In the genomic region with DNA sequence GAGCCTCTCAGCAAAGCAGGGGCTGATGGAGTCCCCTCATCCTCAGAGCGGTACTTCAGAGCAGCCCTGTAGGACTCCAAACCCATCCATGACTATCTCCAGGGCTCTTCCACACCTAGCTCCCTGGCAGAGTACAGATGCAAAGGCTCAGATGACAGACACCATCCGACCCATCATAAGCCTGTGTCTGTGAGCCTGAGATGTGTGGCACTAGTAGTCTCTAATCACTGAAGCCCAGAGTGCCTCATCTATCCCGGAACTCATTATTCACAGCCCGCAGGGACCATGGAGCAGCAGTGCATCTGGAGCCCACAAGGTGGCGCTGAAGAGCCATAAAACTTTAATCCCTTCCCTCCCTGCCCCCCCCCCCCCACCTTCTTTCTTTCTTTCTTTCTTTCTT, we compare ENCODE assay signal across 8 mouse cellular contexts. TPM values are rescaled to one million over a fixed set of nuclear protein-coding genes. Genes with fewer than 3 reads are reported as not detected.
DNase-seq lines count a peak whose midpoint lies in the region; ATAC-seq lines count a peak whose summit lies in the region.

No protein-coding gene starts in this region.

- H3K36me3 ChIP-seq in forebrain, embryonic 16.5 days (ENCODE audit: control insufficient read depth, insufficient read depth): no peaks in the 10 kb centered on the region
- 0 out of 2 replicates have a peak, but pooled peaks cover 6% of the 10 kb centered on the region for H3K36me3 ChIP-seq in hindbrain, embryonic 15.5 days

- WGBS in forebrain, embryonic 16.5 days: 17% methylated on average over 5 of the region's 5 CpGs
- 18% methylated on average over 5 of the region's 5 CpGs for WGBS in hindbrain, embryonic 15.5 days

- no peaks in the 10 kb centered on the region for H3K4me1 ChIP-seq in forebrain, embryonic 16.5 days (replicated peaks; ENCODE audit: control insufficient read depth, insufficient read depth, low read length)
- H3K4me1 ChIP-seq in hindbrain, embryonic 15.5 days (replicated peaks): peaks cover 3% of the 10 kb centered on the region; the same call in 1 of the 2 replicates

- H3K9me3 ChIP-seq in forebrain, embryonic 16.5 days (ENCODE audit: control insufficient read depth, low read length): no peaks in the 10 kb centered on the region
- H3K9me3 ChIP-seq in hindbrain, embryonic 15.5 days: no peaks in the 10 kb centered on the region

- H3K27me3 ChIP-seq in forebrain, embryonic 16.5 days (replicated peaks; ENCODE audit: control insufficient read depth, insufficient read depth, low read length): peaks cover 4% of the 10 kb centered on the region; the same call in 1 of the 2 replicates
- H3K27me3 ChIP-seq in hindbrain, embryonic 15.5 days: no peaks in the 10 kb centered on the region

- peak; percentile 66 for ATAC-seq in forebrain, embryonic 16.5 days
- peak; percentile 45; the same call in 1 of the 2 replicates for ATAC-seq in hindbrain, embryonic 15.5 days (ENCODE audit: low FRiP score, low read depth)
- peak; percentile 91 for ATAC-seq in megakaryocyte progenitor cell, adult 5-6 weeks (replicated peaks; ENCODE audit: poor library complexity)

- no peak overlapping the region for H3K27ac ChIP-seq in forebrain, embryonic 16.5 days (ENCODE audit: low read length)
- H3K27ac ChIP-seq in hindbrain, embryonic 15.5 days (replicated peaks): no peak overlapping the region

- H3K4me3 ChIP-seq in forebrain, embryonic 16.5 days (replicated peaks; ENCODE audit: low read length): no peak overlapping the region
- no peak overlapping the region for H3K4me3 ChIP-seq in hindbrain, embryonic 15.5 days

- no peak overlapping the region for H3K4me2 ChIP-seq in forebrain, embryonic 16.5 days (ENCODE audit: low read length)
- no peak overlapping the region for H3K4me2 ChIP-seq in hindbrain, embryonic 15.5 days

- DNase-seq in MEL-GATA-1-ER (ENCODE audit: extremely low read depth, low read depth): peak; percentile 16
- peak; percentile 72 for DNase-seq in cerebellum, adult 11 months
- peak; percentile 72 to 79 for DNase-seq in layer of hippocampus, postnatal 36 days
- DNase-seq in right cerebral cortex, postnatal 14 days: peak; percentile 74
- DNase-seq in urinary bladder, postnatal 25 days (ENCODE audit: low spot score): peak; percentile 74

- 0 out of 2 replicates have a peak overlapping the region, but pooled peaks have one; percentile 9 for H3K9ac ChIP-seq in forebrain, embryonic 16.5 days (replicated peaks; ENCODE audit: low read depth, low read length)
- H3K9ac ChIP-seq in hindbrain, embryonic 15.5 days: no peak overlapping the region

RNA-seq across cellular contexts. Expression of gene Meis3, which starts 17.4 kb away (rescaled TPM):
- 99.6 and 118 TPM in 2 replicates for polyA plus RNA-seq in forebrain, embryonic 16.5 days (2015; fragmentation: Nextera tagmentation; extraction: Ambion mirVana)
- 120 and 134 TPM in 2 replicates for polyA plus RNA-seq in hindbrain, embryonic 15.5 days (2015; fragmentation: Nextera tagmentation; extraction: Ambion mirVana)
- 10 to 100 TPM; 36.1 to 44.0 TPM for total RNA-seq in layer of hippocampus, postnatal 36 days (2021)
- 0.34 TPM in 1 of 2 replicates, not detected in the other for total RNA-seq in megakaryocyte progenitor cell, adult 5-6 weeks (2015)
- not detected in 2 replicates for total RNA-seq in megakaryocyte progenitor cell, adult 5-6 weeks (2017)

RNA-seq across cellular contexts. Expression of gene Dhx34, which starts 29.5 kb away (rescaled TPM):
- 13.9 and 15.5 TPM in 2 replicates for polyA plus RNA-seq in forebrain, embryonic 16.5 days (2015; fragmentation: Nextera tagmentation; extraction: Ambion mirVana)
- polyA plus RNA-seq in hindbrain, embryonic 15.5 days (2015; fragmentation: Nextera tagmentation; extraction: Ambion mirVana): 10.9 and 11.1 TPM in 2 replicates
- total RNA-seq in layer of hippocampus, postnatal 36 days (2021): 10 to 100 TPM; 10.1 to 12.2 TPM
- total RNA-seq in megakaryocyte progenitor cell, adult 5-6 weeks (2015): 6.0 and 6.7 TPM in 2 replicates
- 6.6 and 8.1 TPM in 2 replicates for total RNA-seq in megakaryocyte progenitor cell, adult 5-6 weeks (2017)

RNA-seq across cellular contexts. Expression of gene C5ar2, which starts 51.6 kb away (rescaled TPM):
- 0.16 TPM in 1 of 2 replicates, not detected in the other for polyA plus RNA-seq in forebrain, embryonic 16.5 days (2015; fragmentation: Nextera tagmentation; extraction: Ambion mirVana)
- polyA plus RNA-seq in hindbrain, embryonic 15.5 days (2015; fragmentation: Nextera tagmentation; extraction: Ambion mirVana): 0.10 and 0.14 TPM in 2 replicates
- total RNA-seq in layer of hippocampus, postnatal 36 days (2021): under 1 TPM; 0.35 to 0.60 TPM
- 1.1 and 1.7 TPM in 2 replicates for total RNA-seq in megakaryocyte progenitor cell, adult 5-6 weeks (2015)
- 1.1 and 1.3 TPM in 2 replicates for total RNA-seq in megakaryocyte progenitor cell, adult 5-6 weeks (2017)

Comparison
In these comparisons a context has a peak if more than half of its experiments do, and no peak if none do; other contexts are left out.
1. DNase-seq: peak in every context shown above with its lines; median percentile 76 in layer of hippocampus, postnatal 36 days; 74 in right cerebral cortex, postnatal 14 days; 74 in urinary bladder, postnatal 25 days; 72 in cerebellum, adult 11 months; 16 in MEL-GATA-1-ER.
2. RNA of gene Meis3, which starts 17.4 kb away (total RNA-seq): 36.1 to 44.0 TPM in layer of hippocampus, postnatal 36 days; 0.34 TPM in megakaryocyte progenitor cell, adult 5-6 weeks; every median in the first group is over 10 times any median in the second.
3. Peak in every context shown above with its lines, with median percentiles within 50 percentile points of each other: ATAC-seq.